Mouse (Mus musculus): ENCODE data around the gene Map2k5. TPM values are rescaled to one million over a fixed set of nuclear protein-coding genes. Genes with fewer than 3 reads are reported as not detected.

The Map2k5 gene
- polyA plus RNA-seq, 1 experiment from 2014 or later: 24.6 TPM

DNA sequence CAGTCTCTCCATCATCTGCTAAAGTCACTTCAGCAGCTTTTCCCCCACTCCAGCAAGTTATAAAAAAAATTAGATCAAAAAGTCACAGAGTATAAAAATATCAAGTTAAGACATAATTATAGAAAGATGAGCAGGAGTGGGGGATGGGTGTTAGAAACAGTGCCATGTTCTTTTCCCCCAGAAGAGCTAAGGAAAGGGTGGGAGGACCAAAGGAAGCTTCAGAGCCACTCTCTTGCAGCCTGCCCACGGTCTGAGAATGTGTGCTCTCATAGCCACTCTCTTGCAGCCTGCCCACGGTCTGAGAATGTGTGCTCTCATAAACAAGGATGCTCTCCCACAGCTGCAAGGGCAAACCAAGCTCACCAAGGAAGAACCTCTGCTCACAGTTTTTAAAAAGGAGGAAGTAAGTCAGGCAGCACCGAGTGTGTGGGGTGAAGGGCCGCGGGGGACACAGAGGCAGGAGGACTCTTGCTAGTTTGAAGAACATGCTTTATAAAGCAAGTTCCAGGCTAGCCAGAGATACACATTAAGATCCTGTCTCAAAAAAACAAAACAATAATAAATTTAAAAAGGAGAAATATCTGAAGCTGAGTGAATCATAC, 131.0 kb downstream of the Map2k5 start:
- Histone ChIP-seq H3K4me3 (replicated peaks) (no peak overlapping the region), H3K4me2 (replicated peaks) (no peak overlapping the region), H3K9ac (no peak overlapping the region), H3K27me3 (replicated peaks) (no peaks in the 10 kb centered on the region), H3K36me3 (no peaks in the 10 kb centered on the region), H3K9me3 (no peaks in the 10 kb centered on the region), H3K4me1 (replicated peaks) (peaks cover 3% of the 10 kb centered on the region; the same call in 1 of the 2 replicates), H3K27ac (no peak overlapping the region)
- 63% methylated on average over 5 of the region's 5 CpGs for WGBS
- ATAC-seq: no peak

DNA sequence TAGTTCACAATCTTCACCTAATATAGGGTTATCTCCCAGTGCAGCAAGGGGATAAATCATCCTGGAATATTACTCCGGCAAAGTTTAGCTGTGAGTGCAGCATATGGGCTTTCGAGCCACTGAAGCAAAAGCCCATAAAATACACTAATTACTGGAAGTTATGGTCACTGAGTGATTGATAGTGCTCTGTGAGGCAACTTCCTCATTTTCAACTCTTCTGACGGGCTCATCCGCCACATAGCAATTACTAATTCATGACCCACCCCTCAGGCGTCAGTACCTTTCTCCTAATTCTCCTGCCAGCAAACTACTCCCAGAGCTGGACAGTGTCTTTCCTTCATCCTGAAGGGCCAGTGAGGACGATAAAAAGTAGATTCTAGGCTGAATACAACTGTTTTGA, 135.7 kb downstream of the Map2k5 start:
- H3K27ac ChIP-seq: no peak overlapping the region
- WGBS: 37% methylated on average over 6 of the region's 6 CpGs

DNA sequence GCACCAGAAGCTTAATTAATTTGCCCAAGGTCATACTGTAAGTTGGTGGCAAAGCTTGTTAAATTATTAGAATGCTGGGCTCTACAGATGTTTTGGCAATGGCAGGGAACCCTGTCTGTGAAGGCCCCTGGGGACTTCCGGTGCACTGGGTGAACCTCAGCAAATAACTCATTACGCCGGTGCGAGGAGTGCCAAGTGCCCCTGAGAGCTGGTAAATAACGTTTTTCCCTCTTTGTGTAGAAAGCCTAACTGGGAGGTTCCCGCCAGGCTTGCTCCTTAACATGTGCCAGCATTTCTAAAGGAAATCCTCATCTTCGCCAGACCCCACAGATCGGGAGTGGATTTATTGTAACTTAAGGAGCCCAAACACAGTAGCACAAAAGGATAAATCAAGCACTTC, 136.5 kb downstream of the Map2k5 start:
- 48% methylated on average over 8 of the region's 8 CpGs for WGBS
- H3K27ac ChIP-seq: no peak overlapping the region
- no peak overlapping the region for H3K4me3 ChIP-seq (replicated peaks)
- no peaks in the 10 kb centered on the region for H3K27me3 ChIP-seq (replicated peaks)
- H3K4me2 ChIP-seq (replicated peaks): no peak overlapping the region
- H3K36me3 ChIP-seq: no peaks in the 10 kb centered on the region
- no peak overlapping the region for H3K9ac ChIP-seq
- peaks cover 5% of the 10 kb centered on the region; the same call in 1 of the 2 replicates for H3K4me1 ChIP-seq (replicated peaks)
- no peaks in the 10 kb centered on the region for H3K9me3 ChIP-seq
- ATAC-seq: no peak

More for the DNA sequence above, 135.7 kb downstream of the Map2k5 start:
- Histone ChIP-seq H3K4me2 (replicated peaks) (no peak overlapping the region), H3K36me3 (no peaks in the 10 kb centered on the region), H3K4me1 (replicated peaks) (peaks cover 5% of the 10 kb centered on the region; the same call in 1 of the 2 replicates), H3K27me3 (replicated peaks) (no peaks in the 10 kb centered on the region), H3K4me3 (replicated peaks) (no peak overlapping the region), H3K9me3 (no peaks in the 10 kb centered on the region), H3K9ac (no peak overlapping the region)
- no peak for ATAC-seq

DNA sequence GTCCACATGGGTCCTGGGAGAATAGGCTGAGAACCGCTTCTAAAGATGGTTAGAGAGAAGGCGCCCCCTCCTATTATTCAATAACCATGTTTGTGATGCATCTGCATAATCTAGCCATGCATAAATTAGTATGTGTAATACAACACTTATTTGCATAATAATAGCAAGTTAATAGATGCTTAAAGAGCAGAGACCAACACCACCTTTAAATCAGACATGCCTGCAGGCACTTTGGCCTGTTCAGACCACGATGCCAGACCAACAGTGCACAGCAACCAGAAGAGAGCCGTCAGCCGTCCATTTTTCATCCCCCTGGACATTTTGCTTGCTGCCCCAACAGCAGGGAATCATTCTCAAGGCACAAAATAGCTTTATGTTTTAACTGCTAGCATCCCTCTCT, 143.3 kb downstream of the Map2k5 start:
- no peaks in the 10 kb centered on the region for H3K9me3 ChIP-seq
- H3K4me1 ChIP-seq (replicated peaks): no peaks in the 10 kb centered on the region
- no peak overlapping the region for H3K4me2 ChIP-seq (replicated peaks)
- no peak overlapping the region for H3K9ac ChIP-seq
- ATAC-seq: no peak
- H3K27me3 ChIP-seq (replicated peaks): no peaks in the 10 kb centered on the region
- no peak overlapping the region for H3K27ac ChIP-seq
- 78% methylated on average over 5 of the region's 5 CpGs for WGBS
- H3K36me3 ChIP-seq: no peaks in the 10 kb centered on the region
- no peak overlapping the region for H3K4me3 ChIP-seq (replicated peaks)

DNA sequence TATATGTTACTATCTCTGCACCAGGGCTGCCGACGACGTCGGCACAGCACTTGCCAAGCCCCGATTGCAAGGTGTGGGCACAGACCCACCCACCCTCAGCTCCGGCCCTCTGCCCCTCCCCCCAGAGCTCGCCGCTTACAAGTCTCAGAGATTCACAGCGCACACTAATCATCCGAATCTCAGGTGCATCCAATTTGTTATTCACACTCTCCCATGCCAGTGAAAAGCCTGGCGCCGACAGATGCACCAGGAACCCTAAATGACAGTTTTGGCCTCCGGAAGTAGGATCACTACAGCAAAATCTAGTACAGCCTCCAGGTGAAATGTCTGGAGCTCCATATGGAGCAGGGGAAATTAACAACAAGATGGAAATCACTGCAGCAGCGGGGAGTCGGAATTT, 147.4 kb downstream of the Map2k5 start:
- Histone ChIP-seq H3K36me3 (no peaks in the 10 kb centered on the region), H3K4me1 (replicated peaks) (no peaks in the 10 kb centered on the region), H3K4me3 (replicated peaks) (no peak overlapping the region), H3K27me3 (replicated peaks) (no peaks in the 10 kb centered on the region), H3K9me3 (no peaks in the 10 kb centered on the region), H3K9ac (no peak overlapping the region), H3K27ac (no peak overlapping the region), H3K4me2 (replicated peaks) (no peak overlapping the region)
- 59% methylated on average over 15 of the region's 15 CpGs for WGBS
- ATAC-seq: no peak

DNA sequence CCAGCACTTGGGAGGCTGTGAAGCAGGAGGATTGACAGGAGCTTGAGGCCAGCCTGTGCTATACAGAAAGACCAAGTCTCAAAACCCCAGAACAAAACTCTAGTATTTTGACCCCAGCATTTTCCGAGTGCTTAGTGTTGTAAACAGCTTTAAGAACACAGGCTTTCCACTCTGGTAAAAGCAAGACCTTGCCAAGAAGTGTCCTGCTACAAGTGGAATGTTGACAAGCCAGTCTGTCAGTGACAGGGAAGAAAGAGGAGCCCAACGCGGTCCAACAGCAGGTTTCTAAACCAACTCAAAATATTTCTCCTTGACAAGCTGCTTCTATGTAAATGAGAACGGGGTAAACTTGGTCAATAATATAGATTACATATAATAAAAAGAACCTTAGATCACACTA, 148.6 kb downstream of the Map2k5 start:
- H3K36me3 ChIP-seq: no peaks in the 10 kb centered on the region
- 58% methylated on average over 4 of the region's 4 CpGs for WGBS
- no peak overlapping the region for H3K4me2 ChIP-seq (replicated peaks)
- no peaks in the 10 kb centered on the region for H3K27me3 ChIP-seq (replicated peaks)
- no peaks in the 10 kb centered on the region for H3K4me1 ChIP-seq (replicated peaks)
- no peak overlapping the region for H3K4me3 ChIP-seq (replicated peaks)
- ATAC-seq: no peak
- no peak overlapping the region for H3K9ac ChIP-seq
- H3K27ac ChIP-seq: no peak overlapping the region
- no peaks in the 10 kb centered on the region for H3K9me3 ChIP-seq

DNA sequence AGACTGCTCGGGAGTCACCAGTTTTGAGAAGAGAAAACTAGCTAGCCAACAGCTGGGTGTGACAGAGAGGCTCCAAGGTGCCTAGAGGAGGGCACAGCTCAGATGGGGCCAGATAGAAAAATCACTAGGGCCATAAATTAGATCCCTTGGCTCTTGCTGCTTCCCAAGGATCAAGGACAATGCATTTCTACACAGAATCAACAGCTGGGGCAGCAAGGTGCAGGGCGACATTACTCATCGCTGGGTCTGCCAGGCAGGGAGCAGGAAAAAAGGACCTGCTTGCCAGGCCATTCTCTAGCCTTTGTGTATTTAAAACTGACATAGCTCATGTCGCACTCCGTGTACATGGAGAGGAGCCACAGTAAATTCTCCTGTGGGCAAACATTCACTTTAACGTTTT, 155.5 kb downstream of the Map2k5 start:
- no peaks in the 10 kb centered on the region for H3K9me3 ChIP-seq
- no peaks in the 10 kb centered on the region for H3K36me3 ChIP-seq
- ATAC-seq: no peak
- no peak overlapping the region for H3K27ac ChIP-seq
- H3K4me1 ChIP-seq (replicated peaks): 0 out of 2 replicates have a peak, but pooled peaks cover 6% of the 10 kb centered on the region
- no peak overlapping the region for H3K4me2 ChIP-seq (replicated peaks)
- H3K9ac ChIP-seq: no peak overlapping the region
- WGBS: 43% methylated on average over 6 of the region's 6 CpGs
- no peak overlapping the region for H3K4me3 ChIP-seq (replicated peaks)
- H3K27me3 ChIP-seq (replicated peaks): no peaks in the 10 kb centered on the region

DNA sequence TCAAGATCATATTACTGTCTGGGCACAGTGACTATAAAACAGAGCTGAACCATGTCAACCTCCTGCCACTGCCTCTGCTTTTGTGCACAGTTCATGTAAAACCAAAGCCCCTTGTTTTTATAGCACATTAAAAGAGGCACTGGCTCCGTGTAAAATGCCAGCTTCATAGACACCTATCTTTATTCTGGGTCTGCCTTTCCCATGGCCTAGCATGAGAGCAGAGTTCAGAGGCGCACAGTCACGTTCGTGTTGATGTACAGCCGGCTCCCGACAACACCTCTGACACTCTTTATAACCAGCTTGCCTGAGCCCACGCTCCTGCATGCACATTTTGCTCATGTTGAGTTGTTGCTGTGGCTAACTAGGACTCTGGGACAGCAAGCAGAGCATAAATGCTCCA, 157.9 kb downstream of the Map2k5 start:
- no peak overlapping the region for H3K9ac ChIP-seq
- WGBS: 58% methylated on average over 7 of the region's 7 CpGs
- H3K27ac ChIP-seq: no peak overlapping the region
- H3K4me2 ChIP-seq (replicated peaks): no peak overlapping the region
- 0 out of 2 replicates have a peak, but pooled peaks cover 6% of the 10 kb centered on the region for H3K4me1 ChIP-seq (replicated peaks)
- no peaks in the 10 kb centered on the region for H3K27me3 ChIP-seq (replicated peaks)
- H3K9me3 ChIP-seq: no peaks in the 10 kb centered on the region
- no peak overlapping the region for H3K4me3 ChIP-seq (replicated peaks)
- ATAC-seq: no peak
- H3K36me3 ChIP-seq: no peaks in the 10 kb centered on the region

DNA sequence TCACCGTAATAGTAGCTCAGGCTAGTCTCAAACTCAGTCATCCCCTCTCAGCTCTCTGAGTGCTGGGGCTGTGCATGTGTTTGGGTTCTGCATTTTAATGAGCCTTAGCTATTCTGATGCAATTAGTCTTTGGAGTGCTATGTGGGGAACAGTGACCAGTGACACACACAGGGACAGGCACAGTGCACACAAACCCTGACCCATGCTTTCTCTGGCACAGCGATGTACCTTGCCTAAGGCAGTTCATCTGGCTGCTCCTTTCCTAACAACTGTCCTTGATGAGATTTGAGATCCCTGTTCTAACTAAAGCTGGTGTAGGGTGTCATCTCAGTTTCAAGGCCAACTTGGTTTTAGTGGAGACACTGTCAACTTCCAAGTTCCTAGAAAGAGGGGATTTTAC, 162.7 kb downstream of the Map2k5 start:
- no peak overlapping the region for H3K9ac ChIP-seq
- H3K4me3 ChIP-seq (replicated peaks): no peak overlapping the region
- H3K4me1 ChIP-seq (replicated peaks): 0 out of 2 replicates have a peak, but pooled peaks cover 3% of the 10 kb centered on the region
- no peak for ATAC-seq
- H3K9me3 ChIP-seq: no peaks in the 10 kb centered on the region
- H3K27me3 ChIP-seq (replicated peaks): no peaks in the 10 kb centered on the region
- H3K27ac ChIP-seq: no peak overlapping the region
- 89% methylated on average over 2 of the region's 2 CpGs for WGBS
- no peak overlapping the region for H3K4me2 ChIP-seq (replicated peaks)
- H3K36me3 ChIP-seq: no peaks in the 10 kb centered on the region

DNA sequence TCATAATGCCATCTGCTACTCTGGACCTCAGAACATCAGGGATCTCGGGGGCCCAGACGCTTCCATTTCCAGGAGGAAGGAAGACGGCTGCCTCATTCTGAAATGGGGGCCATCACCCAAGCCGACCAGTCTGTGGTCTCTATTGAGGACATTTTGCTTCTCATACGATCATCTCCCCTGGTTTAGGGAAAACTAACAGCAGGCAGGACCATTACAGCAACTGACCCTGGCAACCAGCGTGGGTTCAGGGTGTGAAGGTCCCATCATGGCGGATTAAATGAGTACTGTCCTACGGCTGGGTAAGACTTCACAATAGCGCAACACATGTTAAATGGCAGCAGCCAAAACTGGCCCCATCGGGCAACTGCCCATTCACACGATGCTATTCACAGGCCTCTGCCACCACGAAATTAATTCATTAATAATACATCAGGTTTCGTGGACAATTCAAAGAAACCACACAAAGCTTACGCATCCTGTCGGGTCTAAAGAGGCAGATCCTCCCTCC, 170.9 kb downstream of the Map2k5 start:
- no peak overlapping the region for H3K27ac ChIP-seq
- H3K4me3 ChIP-seq (replicated peaks): no peak overlapping the region
- H3K9me3 ChIP-seq: no peaks in the 10 kb centered on the region
- H3K27me3 ChIP-seq (replicated peaks): no peaks in the 10 kb centered on the region
- no peaks in the 10 kb centered on the region for H3K36me3 ChIP-seq
- WGBS: 93% methylated on average over 15 of the region's 15 CpGs
- H3K4me1 ChIP-seq (replicated peaks): no peaks in the 10 kb centered on the region
- no peak overlapping the region for H3K9ac ChIP-seq
- H3K4me2 ChIP-seq (replicated peaks): no peak overlapping the region
- ATAC-seq: no peak

DNA sequence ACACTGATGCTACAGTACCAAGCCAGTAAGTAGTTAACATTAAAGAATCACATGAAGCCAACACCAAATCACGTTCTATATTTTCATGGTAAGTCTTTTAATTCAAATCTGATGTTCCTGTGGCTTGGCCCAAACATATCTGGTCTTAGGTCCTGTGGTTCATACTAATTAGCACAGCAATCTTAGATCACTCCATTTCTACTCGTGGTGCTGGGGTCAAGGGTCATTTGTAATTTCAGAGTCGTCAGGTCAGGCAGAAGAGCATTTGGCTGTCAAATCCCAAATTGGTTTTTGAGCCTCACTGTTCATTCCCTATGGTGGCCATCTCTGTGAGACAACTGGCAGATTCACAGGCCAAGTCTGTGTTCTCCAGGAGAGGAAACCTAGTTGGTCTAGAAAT, 174.2 kb downstream of the Map2k5 start:
- H3K36me3 ChIP-seq: no peaks in the 10 kb centered on the region
- no peak overlapping the region for H3K27ac ChIP-seq
- no peak overlapping the region for H3K9ac ChIP-seq
- ATAC-seq: no peak
- no peaks in the 10 kb centered on the region for H3K4me1 ChIP-seq (replicated peaks)
- no peaks in the 10 kb centered on the region for H3K9me3 ChIP-seq
- WGBS: 74% methylated on average over 3 of the region's 3 CpGs
- H3K27me3 ChIP-seq (replicated peaks): no peaks in the 10 kb centered on the region
- H3K4me2 ChIP-seq (replicated peaks): no peak overlapping the region
- H3K4me3 ChIP-seq (replicated peaks): no peak overlapping the region

DNA sequence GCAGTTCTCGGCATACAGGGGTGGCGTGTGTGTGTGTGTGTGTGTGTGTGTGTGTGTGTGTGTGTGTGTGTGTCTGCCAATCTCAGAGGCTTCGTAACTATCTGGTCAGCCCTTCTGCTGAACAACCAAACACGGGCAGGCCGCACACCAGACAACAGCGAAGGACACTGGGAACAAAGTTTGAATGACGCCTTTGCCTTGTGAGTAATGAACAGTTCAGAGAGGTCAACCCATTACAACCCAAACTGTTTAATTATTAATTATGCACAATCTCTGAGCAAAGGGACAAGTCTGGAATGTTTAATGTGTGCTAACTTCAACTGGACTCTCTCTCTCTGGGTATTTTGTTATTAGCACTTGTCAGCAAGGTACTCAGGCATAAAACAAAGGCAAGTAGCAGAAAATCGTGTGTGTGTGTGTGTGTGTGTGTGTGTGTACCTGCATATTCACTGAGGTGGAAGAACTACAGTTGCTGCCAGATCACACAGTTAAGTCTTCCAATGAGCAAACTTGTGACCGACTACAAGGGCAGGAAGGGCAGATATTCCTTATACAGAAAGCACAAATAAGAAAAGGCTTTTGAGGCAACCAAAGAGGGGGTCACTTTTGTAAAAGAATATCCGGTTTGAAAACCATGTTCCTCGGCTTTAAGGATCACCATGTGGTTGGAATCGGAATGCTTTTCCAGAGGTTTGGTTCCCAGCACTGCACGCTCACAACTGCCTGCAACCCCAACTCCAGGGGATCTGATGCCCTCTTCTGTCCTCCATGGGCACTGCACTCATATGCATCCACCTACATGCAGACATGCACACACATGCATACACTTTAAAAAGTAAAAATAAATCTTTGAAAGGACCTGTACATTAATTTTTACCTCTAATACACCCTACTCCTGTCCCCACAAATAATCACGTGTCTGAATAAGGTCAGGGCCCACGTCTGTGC, 176.1 kb downstream of the Map2k5 start:
- H3K4me3 ChIP-seq (replicated peaks): no peak overlapping the region
- H3K27me3 ChIP-seq (replicated peaks): no peaks in the 10 kb centered on the region
- H3K4me1 ChIP-seq (replicated peaks): peaks cover 6% of the 10 kb centered on the region; the same call in 1 of the 2 replicates
- no peak overlapping the region for H3K9ac ChIP-seq
- no peaks in the 10 kb centered on the region for H3K36me3 ChIP-seq
- H3K27ac ChIP-seq: no peak overlapping the region
- WGBS: 78% methylated on average over 15 of the region's 15 CpGs
- no peak overlapping the region for H3K4me2 ChIP-seq (replicated peaks)
- no peaks in the 10 kb centered on the region for H3K9me3 ChIP-seq
- ATAC-seq: peak; percentile 84
